Mouse (Mus musculus): Measurements from ENCODE around the gene Atp5g2. TPM values are rescaled to one million over a fixed set of nuclear protein-coding genes. Genes with fewer than 3 reads are reported as not detected.

Gene Atp5g2
- polyA plus RNA-seq (2015; fragmentation: Nextera tagmentation; extraction: Ambion mirVana) = 48.6 and 49.8 TPM in 2 replicates

GRCm38 (mm10) chr15:102672215-102673071 lies at the start of gene Atp5g2:
Gene Atp5g2 (minus strand): TSS chr15:102672352.
- 5% methylated on average over 37 of the region's 37 CpGs for whole genome bisulfite sequencing
- DNase-seq (ENCODE audit: low spot score) (peak; percentile 64), ATAC-seq (no peak)
- Histone ChIP-seq H3K4me1 (ENCODE audit: insufficient read depth, low read depth, low read length) (peaks cover 4% of the 10 kb centered on the region; the same call in 1 of the 2 replicates), H3K36me3 (ENCODE audit: insufficient read depth, low read length) (no peaks in the 10 kb centered on the region), H3K4me3 (ENCODE audit: low read depth, low read length) (peak within 1 kb of the TSS; percentile 46), H3K27ac (ENCODE audit: low read length) (peak within 1 kb of the TSS; percentile 98), H3K4me2 (replicated peaks; ENCODE audit: low read depth, low read length) (peak within 1 kb of the TSS; percentile 74), H3K27me3 (replicated peaks; ENCODE audit: insufficient read depth, low read length) (no peaks in the 10 kb centered on the region), H3K9ac (replicated peaks; ENCODE audit: low read depth) (peak within 1 kb of the TSS; percentile 83), H3K9me3 (ENCODE audit: low read length) (no peaks in the 10 kb centered on the region)
- no peak for TF ChIP-seq EP300 (IDR thresholded peaks at IDR 0.05)
- no peak for TF ChIP-seq CTCF (IDR thresholded peaks at IDR 0.05)

- no peak for TF ChIP-seq CTCF (IDR thresholded peaks at IDR 0.05)
- Histone ChIP-seq H3K4me1 (ENCODE audit: insufficient read depth, low read depth, low read length) (no peaks in the 10 kb centered on the region), H3K9ac (replicated peaks; ENCODE audit: low read depth) (peak overlapping the region; percentile 76), H3K36me3 (ENCODE audit: insufficient read depth, low read length) (peaks cover 14% of the 10 kb centered on the region), H3K27me3 (replicated peaks; ENCODE audit: insufficient read depth, low read length) (no peaks in the 10 kb centered on the region), H3K4me3 (ENCODE audit: low read depth, low read length) (peak overlapping the region; percentile 77), H3K9me3 (ENCODE audit: low read length) (no peaks in the 10 kb centered on the region), H3K4me2 (replicated peaks; ENCODE audit: low read depth, low read length) (peak overlapping the region; percentile 69), H3K27ac (ENCODE audit: low read length) (peak overlapping the region; percentile 77)
- DNase-seq (ENCODE audit: low spot score) (peak; percentile 21), ATAC-seq (peak; percentile 1; the same call in 1 of the 2 replicates)
- 11% methylated on average over 14 of the region's 14 CpGs for WGBS
These were observed 49.1 kb upstream of the Atp5g2 start for GRCm38 (mm10) chr15:102721016-102721898.

- DNase-seq (ENCODE audit: low spot score) (no peak), ATAC-seq (peak; percentile 39; the same call in 1 of the 2 replicates)
- Histone ChIP-seq H3K9me3 (ENCODE audit: low read length) (no peaks in the 10 kb centered on the region), H3K4me2 (replicated peaks; ENCODE audit: low read depth, low read length) (no peak overlapping the region), H3K4me1 (ENCODE audit: insufficient read depth, low read depth, low read length) (no peaks in the 10 kb centered on the region), H3K9ac (replicated peaks; ENCODE audit: low read depth) (no peak overlapping the region), H3K36me3 (ENCODE audit: insufficient read depth, low read length) (peaks cover 42% of the 10 kb centered on the region), H3K27ac (ENCODE audit: low read length) (no peak overlapping the region), H3K4me3 (ENCODE audit: low read depth, low read length) (no peak overlapping the region), H3K27me3 (replicated peaks; ENCODE audit: insufficient read depth, low read length) (no peaks in the 10 kb centered on the region)
- 50% methylated on average over 12 of the region's 12 CpGs for WGBS
- TF ChIP-seq CTCF (IDR thresholded peaks at IDR 0.05) (no peak), EP300 (IDR thresholded peaks at IDR 0.05) (no peak)
These were observed 44.0 kb upstream of the Atp5g2 start for GRCm38 (mm10) chr15:102716132-102716531.

- 84% methylated on average over 6 of the region's 6 CpGs for WGBS
These were observed 35.7 kb upstream of the Atp5g2 start for GRCm38 (mm10) chr15:102707736-102708269.

GRCm38 (mm10) chr15:102705923-102706503 lies 33.9 kb upstream of the Atp5g2 start:
- Histone ChIP-seq H3K27ac (ENCODE audit: low read length) (no peak overlapping the region), H3K9ac (replicated peaks; ENCODE audit: low read depth) (no peak overlapping the region), H3K27me3 (replicated peaks; ENCODE audit: insufficient read depth, low read length) (no peaks in the 10 kb centered on the region), H3K36me3 (ENCODE audit: insufficient read depth, low read length) (peaks cover 26% of the 10 kb centered on the region), H3K4me1 (ENCODE audit: insufficient read depth, low read depth, low read length) (no peaks in the 10 kb centered on the region), H3K4me3 (ENCODE audit: low read depth, low read length) (no peak overlapping the region), H3K9me3 (ENCODE audit: low read length) (no peaks in the 10 kb centered on the region), H3K4me2 (replicated peaks; ENCODE audit: low read depth, low read length) (no peak overlapping the region)
- WGBS = 77% methylated on average over 7 of the region's 7 CpGs
- DNase-seq (ENCODE audit: low spot score) (no peak), ATAC-seq (no peak)
- no peak for TF ChIP-seq CTCF (IDR thresholded peaks at IDR 0.05)
- TF ChIP-seq EP300 (IDR thresholded peaks at IDR 0.05) = no peak

More at GRCm38 (mm10) chr15:102707736-102708269, 35.7 kb upstream of the Atp5g2 start:
- H3K4me2 ChIP-seq (replicated peaks; ENCODE audit: low read depth, low read length) = no peak overlapping the region
- TF ChIP-seq CTCF (IDR thresholded peaks at IDR 0.05) (no peak), EP300 (IDR thresholded peaks at IDR 0.05) (no peak)
- no peak overlapping the region for H3K27ac ChIP-seq (ENCODE audit: low read length)
- ATAC-seq = no peak
- no peak overlapping the region for H3K9ac ChIP-seq (replicated peaks; ENCODE audit: low read depth)
- no peak for DNase-seq (ENCODE audit: low spot score)
- H3K27me3 ChIP-seq (replicated peaks; ENCODE audit: insufficient read depth, low read length) = no peaks in the 10 kb centered on the region
- peaks cover 42% of the 10 kb centered on the region for H3K36me3 ChIP-seq (ENCODE audit: insufficient read depth, low read length)
- no peak overlapping the region for H3K4me3 ChIP-seq (ENCODE audit: low read depth, low read length)
- no peaks in the 10 kb centered on the region for H3K4me1 ChIP-seq (ENCODE audit: insufficient read depth, low read depth, low read length)
- no peaks in the 10 kb centered on the region for H3K9me3 ChIP-seq (ENCODE audit: low read length)
